Mouse (Mus musculus) cerebellum, adult 11-12 months (tissue): Measurements from ENCODE around the gene Aifm1.

Source experiments
- DNase-seq: peaks from one replicate; pipeline ENCODE4 v3.0.0; 2022

Gene Aifm1

GRCm38 (mm10) chrX:48513166-48513807 is at the start of gene Aifm1:
TSS of gene Aifm1 (minus strand) at chrX:48513563.
- peak; percentile 95 for DNase-seq

- DNase-seq, result peak; percentile 55
Measured at GRCm38 (mm10) chrX:48532175-48532574, 18.8 kb upstream of the Aifm1 start.

GRCm38 (mm10) chrX:48526435-48526834 is 13.1 kb upstream of the Aifm1 start:
- DNase-seq, result no peak

- DNase-seq, result peak; percentile 44
Measured at GRCm38 (mm10) chrX:48525866-48526265, 12.5 kb upstream of the Aifm1 start.

- DNase-seq, result no peak
Measured at GRCm38 (mm10) chrX:48525332-48525731, 12.0 kb upstream of the Aifm1 start.

GRCm38 (mm10) chrX:48523512-48523911 is 10.1 kb upstream of the Aifm1 start:
- DNase-seq, result no peak

GRCm38 (mm10) chrX:48521651-48522050 is 8.3 kb upstream of the Aifm1 start:
- no peak for DNase-seq

- no peak for DNase-seq
Measured at GRCm38 (mm10) chrX:48519549-48520085, 6.3 kb upstream of the Aifm1 start.

- DNase-seq, result peak; percentile 67
Measured at GRCm38 (mm10) chrX:48518808-48519548, 5.6 kb upstream of the Aifm1 start, which contains the start of gene Rab33a. TSS of gene Rab33a (plus strand) at chrX:48519285.

- DNase-seq, result peak; percentile 57
Measured at GRCm38 (mm10) chrX:48518211-48518807, 4.9 kb upstream of the Aifm1 start.

GRCm38 (mm10) chrX:48513824-48514223 is 461 bp upstream of the Aifm1 start:
- DNase-seq, result no peak

- DNase-seq, result no peak
Measured at GRCm38 (mm10) chrX:48493763-48494162, 19.6 kb downstream of the Aifm1 start.

GRCm38 (mm10) chrX:48481687-48482086 is 31.7 kb downstream of the Aifm1 start:
- no peak for DNase-seq

- no peak for DNase-seq
Measured at GRCm38 (mm10) chrX:48481095-48481494, 32.3 kb downstream of the Aifm1 start.

- no peak for DNase-seq
Measured at GRCm38 (mm10) chrX:48467355-48467946, 45.9 kb downstream of the Aifm1 start.

GRCm38 (mm10) chrX:48466174-48466573 is 47.2 kb downstream of the Aifm1 start:
- DNase-seq, result no peak

- DNase-seq, result no peak
Measured at GRCm38 (mm10) chrX:48464436-48464835, 48.9 kb downstream of the Aifm1 start.

GRCm38 (mm10) chrX:48463636-48464035 is 49.7 kb downstream of the Aifm1 start:
- no peak for DNase-seq

- peak; percentile 18 for DNase-seq
Measured at GRCm38 (mm10) chrX:48462754-48463507, 50.4 kb downstream of the Aifm1 start, which contains the start of gene Elf4. TSS of gene Elf4 (minus strand) at chrX:48463132.

GRCm38 (mm10) chrX:48462297-48462696 is 51.1 kb downstream of the Aifm1 start:
- no peak for DNase-seq

GRCm38 (mm10) chrX:48461006-48461405 is 52.4 kb downstream of the Aifm1 start:
- DNase-seq, result no peak

- DNase-seq, result no peak
Measured at GRCm38 (mm10) chrX:48460496-48460895, 52.9 kb downstream of the Aifm1 start.
